Mouse (Mus musculus): Measurements from ENCODE around the gene Cyp39a1. TPM values are rescaled to one million over a fixed set of nuclear protein-coding genes. Genes with fewer than 3 reads are reported as not detected.

Gene Cyp39a1
- 1 to 10 TPM; 2.6 to 3.6 TPM for total RNA-seq (2021)
- long read RNA-seq, experiment 1, partial matches to known transcripts, result 0 of 4 reads
- long read RNA-seq, experiment 1, other reads (novel, unspliced or antisense), result 1 of 4 reads
- long read RNA-seq, experiment 2, partial matches to known transcripts, result 0 of 1 reads
- long read RNA-seq, experiment 2, other reads (novel, unspliced or antisense), result 0 of 1 reads

DNA sequence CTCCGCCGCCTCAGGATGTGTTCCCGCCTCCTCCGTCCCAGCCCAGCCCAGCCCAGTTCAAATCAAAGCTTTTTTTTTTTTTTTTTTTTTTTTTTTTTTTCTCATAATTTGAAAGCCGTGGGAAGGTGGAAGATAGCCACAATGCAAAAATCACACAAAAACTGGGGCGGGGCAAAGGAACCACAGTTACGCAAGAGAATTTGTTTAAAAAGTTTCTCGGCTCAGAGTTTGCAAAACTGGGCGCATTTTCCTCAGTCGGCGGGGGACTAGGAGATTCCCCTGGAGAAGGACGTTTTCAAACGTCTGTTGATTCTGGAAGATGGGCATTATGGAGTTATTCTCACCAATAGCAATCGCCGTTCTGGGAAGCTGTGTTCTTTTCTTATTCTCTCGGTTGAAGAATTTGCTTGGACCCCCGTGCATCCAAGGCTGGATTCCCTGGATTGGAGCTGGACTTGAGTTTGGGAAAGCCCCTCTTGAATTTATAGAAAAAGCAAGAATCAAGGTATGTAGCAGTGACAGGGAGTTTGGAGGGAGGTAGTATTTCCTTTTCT, at the start of gene Cyp39a1:
Gene Cyp39a1, plus strand, starts transcription at position 136 of the 554 bp plus-strand sequence.
- no peak for DNase-seq

GRCm38 (mm10) chr17:43619156-43619555, 48.1 kb upstream of the Cyp39a1 start:
- no peak for DNase-seq

DNA sequence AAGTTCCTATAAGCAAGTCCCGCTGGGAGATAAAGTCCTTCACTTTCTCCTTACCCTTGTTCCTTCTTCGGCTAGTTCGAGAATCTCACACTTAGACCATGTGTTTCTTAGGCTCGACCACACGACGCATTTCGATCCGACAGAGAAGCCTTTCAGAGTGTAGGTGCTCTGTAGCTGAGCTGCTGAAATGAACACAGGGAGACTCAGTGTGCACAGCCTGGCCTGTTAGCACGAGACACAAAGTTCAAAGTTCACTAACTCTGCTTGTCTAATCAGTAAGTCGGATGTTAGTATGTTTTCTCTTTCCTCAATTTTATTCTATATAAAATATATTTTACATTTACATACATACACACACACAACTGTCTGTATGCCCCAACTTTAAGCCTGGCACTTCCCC, 45.1 kb upstream of the Cyp39a1 start:
- no peak for DNase-seq

- DNase-seq, result no peak
These were observed 39.0 kb upstream of the Cyp39a1 start for GRCm38 (mm10) chr17:43628246-43628645.

- no peak for DNase-seq
These were observed 38.2 kb upstream of the Cyp39a1 start for GRCm38 (mm10) chr17:43629026-43629495.

DNA sequence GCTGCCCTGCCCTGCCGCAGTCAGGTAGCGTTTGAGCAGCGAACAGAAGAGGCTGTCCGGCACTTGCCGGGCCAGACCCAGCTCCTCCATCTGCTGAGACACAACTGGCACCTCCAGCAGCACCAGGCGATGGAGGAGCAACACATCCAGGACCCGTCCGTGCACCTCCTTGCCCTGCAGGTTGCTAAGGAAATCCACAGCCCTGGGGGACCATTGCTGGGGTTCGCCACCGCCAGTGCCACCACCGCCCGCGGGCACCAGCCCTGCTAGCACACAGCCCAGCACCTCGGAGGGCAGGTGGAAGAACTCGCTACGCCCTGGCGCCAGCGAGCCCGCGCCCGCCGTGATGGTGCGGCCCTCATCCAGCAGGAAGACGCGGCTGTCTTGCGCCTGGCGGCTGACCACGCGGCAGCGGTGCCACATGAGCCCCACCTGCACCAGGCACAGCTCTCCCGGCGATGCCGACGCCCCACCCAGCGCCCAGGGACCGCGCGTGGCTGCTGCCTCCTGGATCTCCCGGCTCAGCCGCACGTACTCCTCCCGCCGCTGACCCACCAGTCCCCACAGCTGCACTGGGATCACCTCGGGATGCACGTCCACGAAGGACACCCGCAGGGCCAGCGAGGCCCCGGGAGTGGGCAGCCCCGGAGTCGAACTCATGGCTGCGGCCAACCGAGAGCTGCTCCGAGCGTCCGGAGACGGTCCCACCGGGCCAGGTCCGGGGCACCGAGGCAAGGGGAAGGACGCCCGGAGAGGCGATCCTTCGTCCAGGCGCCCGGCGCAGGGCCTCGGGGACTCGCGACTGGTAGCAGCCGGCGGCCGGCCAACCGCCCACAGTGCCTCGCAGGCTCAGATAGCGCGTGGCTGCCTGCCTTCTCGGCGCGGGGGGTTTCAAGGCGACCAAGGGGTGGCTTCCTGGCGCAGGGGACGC, 37.5 kb upstream of the Cyp39a1 start, which contains the start of gene Tdrd6:
Gene Tdrd6, minus strand, starts transcription at position 804 of the 931 bp plus-strand sequence.
- DNase-seq, result peak in 1 of 2 experiments; percentile 5

DNA sequence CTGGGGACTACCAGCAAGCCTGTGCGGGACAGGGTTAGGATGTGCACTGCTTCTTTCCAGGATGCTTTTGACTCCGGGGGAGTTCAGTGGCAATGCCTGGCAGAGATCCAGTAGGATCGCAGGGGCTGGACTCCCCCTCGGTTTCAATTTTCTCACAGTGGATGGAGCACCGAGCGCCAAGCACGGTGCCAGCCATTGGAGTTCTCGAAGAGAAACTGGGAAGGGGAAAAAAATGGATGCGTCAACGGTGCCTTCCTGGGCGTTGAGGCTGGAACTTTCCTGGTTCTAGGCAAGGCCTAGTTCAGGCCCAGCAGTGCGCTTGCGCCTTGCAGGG, 36.8 kb upstream of the Cyp39a1 start:
- no peak for DNase-seq

DNA sequence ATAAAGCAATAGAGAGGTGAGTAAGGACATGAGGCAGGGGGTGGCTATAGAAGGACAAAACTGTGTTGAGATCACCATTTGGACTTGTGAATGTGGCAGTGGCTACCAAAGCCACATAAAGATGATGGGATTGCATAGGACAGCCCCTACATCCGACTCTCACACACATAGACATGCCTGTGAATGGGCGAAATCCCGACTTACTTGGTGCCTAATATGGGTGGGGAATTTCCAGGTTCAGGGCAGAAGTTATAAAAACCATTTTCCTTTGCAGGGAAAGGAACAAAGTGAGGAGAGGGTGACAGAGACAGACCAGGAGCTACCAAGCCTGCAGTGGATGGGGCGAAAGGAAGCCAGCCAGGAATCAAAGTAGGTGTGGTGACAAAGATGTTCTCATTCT, 30.1 kb upstream of the Cyp39a1 start:
- DNase-seq, result no peak

GRCm38 (mm10) chr17:43640825-43641224, 26.4 kb upstream of the Cyp39a1 start:
- no peak for DNase-seq

DNA sequence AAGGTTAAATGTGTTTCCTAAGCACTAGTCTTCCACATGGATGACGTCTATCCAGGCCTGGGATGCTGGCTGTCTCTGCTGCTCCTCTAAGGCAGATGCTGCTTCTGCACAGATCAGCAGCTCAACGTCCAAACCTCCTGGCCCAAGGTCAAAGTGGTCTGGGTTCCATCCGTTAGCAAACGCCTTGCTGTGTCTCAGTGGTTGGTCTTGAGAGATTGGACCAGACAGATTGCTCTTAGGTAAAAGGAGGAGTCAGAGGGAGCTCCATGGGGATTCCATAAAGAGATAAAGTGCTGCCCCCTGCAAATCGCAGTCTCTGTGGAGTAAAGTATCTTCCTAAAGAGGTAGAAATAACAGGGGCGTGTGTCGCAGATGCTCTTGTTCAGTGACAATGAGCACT, 24.0 kb upstream of the Cyp39a1 start:
- no peak for DNase-seq

DNA sequence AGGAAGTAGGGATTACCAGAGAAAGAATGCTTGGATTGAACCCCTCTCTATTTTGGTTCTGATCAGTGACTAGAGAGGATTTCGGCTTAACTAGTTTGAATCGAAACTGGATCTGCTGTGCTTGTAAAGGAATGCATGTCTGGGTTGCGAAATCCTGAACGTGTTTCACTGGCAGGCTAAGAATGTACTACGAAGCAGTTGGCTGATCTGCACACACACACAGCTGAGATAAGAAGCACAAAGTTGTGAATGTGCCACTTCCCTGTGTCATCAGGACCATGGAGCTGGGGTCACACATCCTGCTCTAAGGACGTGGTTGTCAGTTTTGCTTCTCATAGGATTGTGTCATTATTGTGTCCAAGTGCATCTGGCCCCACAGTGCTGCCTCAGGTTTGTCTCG, 22.9 kb upstream of the Cyp39a1 start:
- DNase-seq, result peak in 1 of 2 experiments; percentile 8

GRCm38 (mm10) chr17:43645136-43645535, 22.1 kb upstream of the Cyp39a1 start:
- DNase-seq, result no peak

- no peak for DNase-seq
These were observed 20.3 kb upstream of the Cyp39a1 start for GRCm38 (mm10) chr17:43646925-43647324.

GRCm38 (mm10) chr17:43649641-43650436, 17.4 kb upstream of the Cyp39a1 start:
- no peak for DNase-seq

DNA sequence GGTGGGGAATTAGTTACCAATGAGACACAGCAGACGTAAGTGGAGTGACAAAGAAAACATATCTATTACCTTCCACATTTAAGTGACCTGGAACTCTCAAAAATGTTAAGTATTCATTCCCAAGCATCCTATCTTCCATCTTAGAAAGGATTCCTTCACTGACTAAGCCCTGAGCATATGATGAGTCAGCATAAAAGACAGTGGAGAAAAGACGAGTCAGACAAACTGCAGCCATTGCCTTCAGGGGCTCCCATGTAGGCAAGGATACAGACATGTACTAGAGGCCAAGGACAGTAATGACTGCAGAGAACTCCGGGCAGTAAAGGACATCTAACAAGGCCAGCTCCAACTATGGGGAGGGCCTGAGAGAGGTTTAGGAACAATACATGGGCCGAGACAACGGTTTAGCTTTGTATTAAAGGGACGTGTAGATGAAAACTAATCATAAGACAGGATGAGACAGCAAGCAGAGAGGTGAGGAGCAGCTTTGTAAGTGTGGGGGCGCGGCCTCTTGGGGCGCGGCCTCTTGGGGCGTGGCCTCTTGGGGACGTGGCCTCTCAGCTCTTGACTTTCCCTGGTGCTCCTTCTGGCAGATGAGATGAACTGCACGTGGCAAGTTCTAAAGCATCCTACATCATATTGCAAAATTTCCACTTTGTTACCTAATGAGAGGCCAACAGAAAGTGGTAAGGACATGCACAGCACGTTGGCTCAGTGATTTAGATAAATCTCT, 15.7 kb upstream of the Cyp39a1 start:
- DNase-seq, result no peak

GRCm38 (mm10) chr17:43666576-43667289, 492 bp upstream of the Cyp39a1 start, which contains the start of gene Slc25a27:
TSS of gene Slc25a27 (minus strand) at chr17:43667214.
- peak; percentile 90 to 91 for DNase-seq

GRCm38 (mm10) chr17:43669145-43669695, 2.0 kb downstream of the Cyp39a1 start:
- DNase-seq, result peak; percentile 11 to 31

- DNase-seq, result no peak
These were observed 4.7 kb downstream of the Cyp39a1 start for GRCm38 (mm10) chr17:43671907-43672306.

DNA sequence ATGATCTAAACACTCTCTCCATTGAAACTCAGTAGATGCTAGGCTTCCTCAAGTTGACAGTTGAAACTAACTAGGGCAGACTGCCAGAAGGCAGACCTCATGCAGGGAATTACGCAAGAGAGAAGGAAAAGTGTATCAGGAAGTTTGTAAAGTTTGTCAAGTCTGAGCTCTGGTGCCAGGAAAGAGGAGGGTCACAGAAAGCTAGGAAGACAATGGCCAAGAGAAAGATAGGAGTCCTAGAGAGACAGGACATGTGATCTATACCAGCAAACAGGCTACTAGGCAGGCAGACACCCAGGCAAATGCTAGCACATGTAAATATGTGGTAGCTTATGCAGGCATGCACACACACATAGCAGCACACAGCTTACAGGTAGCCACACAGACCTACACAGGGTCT, 8.0 kb downstream of the Cyp39a1 start:
- DNase-seq, result peak in 1 of 2 experiments; percentile 11

GRCm38 (mm10) chr17:43676241-43676640, 9.0 kb downstream of the Cyp39a1 start:
- DNase-seq, result no peak

All from adrenal gland, postnatal 36 days (tissue).